Comparison of ENCODE assay signal across 13 mouse cellular contexts in genomic region chr5:35943541-35943940, GRCm38 (mm10). TPM values are rescaled to one million over a fixed set of nuclear protein-coding genes. Genes with fewer than 3 reads are reported as not detected.
A peak's percentile ranks its signal among the peaks of the same experiment; 100 is the strongest.
DNase-seq lines count a peak whose midpoint lies in the region; ATAC-seq and TF ChIP-seq lines count a peak whose summit lies in the region.
"Had no signal": no experiment of that assay in that cellular context is flagged by ENCODE, and none has a peak within 500 bp of the region (broad histone marks: within the 10 kb centered on the region; RNA-seq: fewer than 3 reads in every experiment).

No protein-coding gene starts in this region.

- H3K27ac ChIP-seq in heart, adult 2 months, result peak overlapping the region; percentile 53
- peak overlapping the region; percentile 10; the same call in 1 of the 2 replicates for H3K27ac ChIP-seq in kidney, adult 2 months (ENCODE audit: insufficient read depth, low read depth, low read length)
- H3K27ac ChIP-seq: hindbrain, embryonic 14.5 days; macrophage had no signal

- H3K4me1 ChIP-seq in heart, adult 2 months (ENCODE audit: control insufficient read depth, insufficient read depth, low read length), result peaks cover 13% of the 10 kb centered on the region
- 0 out of 2 replicates have a peak, but pooled peaks cover 2% of the 10 kb centered on the region for H3K4me1 ChIP-seq in kidney, adult 2 months (ENCODE audit: control insufficient read depth, insufficient read depth, low read length)

- no peaks in the 10 kb centered on the region for H3K27me3 ChIP-seq in heart, adult 2 months (ENCODE audit: control insufficient read depth, insufficient read depth, low read length)
- no peaks in the 10 kb centered on the region for H3K27me3 ChIP-seq in kidney, adult 2 months (replicated peaks; ENCODE audit: control insufficient read depth, insufficient read depth, low read length)

- H3K36me3 ChIP-seq in heart, adult 2 months (ENCODE audit: control insufficient read depth, insufficient read depth, low read length), result peaks cover 6% of the 10 kb centered on the region
- H3K36me3 ChIP-seq in kidney, adult 2 months (ENCODE audit: control insufficient read depth, insufficient read depth, low read length), result no peaks in the 10 kb centered on the region
- H3K36me3 ChIP-seq: G1E had no signal

- WGBS in heart, adult 2 months, result 48% methylated on average over 5 of the region's 5 CpGs
- 77% methylated on average over 5 of the region's 5 CpGs for WGBS in kidney, adult 2 months

- no peak overlapping the region for H3K9ac ChIP-seq in heart, adult 2 months (ENCODE audit: low read depth, low read length)
- H3K9ac ChIP-seq: hindbrain, embryonic 14.5 days had no signal

- no peak for TF ChIP-seq POLR2A in heart, adult 2 months (IDR thresholded peaks at IDR 0.05; ENCODE audit: insufficient read depth, low read depth, low read length)
- no peak for TF ChIP-seq POLR2A in kidney, adult 2 months (IDR thresholded peaks at IDR 0.05; ENCODE audit: low read depth, low read length)

- intact Hi-C loops in heart, adult 2 months (cut with DNase I), result no loop called here

- peak; percentile 41; the same call in 1 of the 2 replicates for ATAC-seq in frontal cortex, adult (ENCODE audit: low TSS enrichment)

- H3K4me3 ChIP-seq in heart, adult 2 months, result no peak overlapping the region
- H3K4me3 ChIP-seq in kidney, adult 2 months (ENCODE audit: insufficient read depth, low read depth, low read length), result no peak overlapping the region

- 0 out of 2 replicates have a peak, but pooled peaks have one; percentile 50 for TF ChIP-seq EP300 in heart, adult 2 months (IDR thresholded peaks at IDR 0.05; ENCODE audit: insufficient read depth, low read depth, low read length)

- no peak for TF ChIP-seq CTCF in heart, adult 2 months (IDR thresholded peaks at IDR 0.05)
- TF ChIP-seq CTCF in kidney, adult 2 months (conservative IDR thresholded peaks at IDR 0.05; ENCODE audit: insufficient read depth, insufficient read length, low read depth, low read length), result no peak

- peaks cover 3% of the 10 kb centered on the region; the same call in 1 of the 2 replicates for H3K79me2 ChIP-seq in heart, adult 2 months (replicated peaks; ENCODE audit: control insufficient read depth, insufficient read depth, low read length)

- DNase-seq in frontal cortex, postnatal 14 days (ENCODE audit: low spot score in 2 of 2), result no peak
- DNase-seq in heart, adult 2 months, result peak in 1 of 2 experiments; percentile 66
- peak; percentile 60 for DNase-seq in kidney, adult 2 months
- DNase-seq in lung, postnatal 25 days (ENCODE audit: low spot score), result peak; percentile 52
- DNase-seq in embryo, embryonic 10.5 days (ENCODE audit: low spot score), result no peak
- DNase-seq in natural killer cell, adult 2 months (ENCODE audit: low spot score in 2 of 2), result no peak
- no peak for DNase-seq in urinary bladder, postnatal 25 days (ENCODE audit: low spot score)
- DNase-seq: right cerebral cortex, postnatal 25 days; thymus, postnatal 4 days had no signal

RNA-seq across cellular contexts. Expression of gene Afap1, which starts 50.4 kb away (rescaled TPM):
- 10 to 100 TPM; 18.7 to 20.6 TPM for total RNA-seq in heart, adult 2 months (2021)
- polyA plus RNA-seq in heart, adult 2 months (2012; rRNA removed), result 11.5 and 13.6 TPM in 2 replicates
- 17.2 and 19.7 TPM in 2 replicates for polyA plus RNA-seq in kidney, adult 2 months (2012; rRNA removed)
- polyA plus RNA-seq: G1E had no signal

Comparison
In these comparisons a context has a peak if more than half of its experiments do, and no peak if none do; other contexts are left out.
1. DNase-seq: peak in kidney, adult 2 months (single experiment) and lung, postnatal 25 days (single experiment); none in frontal cortex, postnatal 14 days (0 of 2), embryo, embryonic 10.5 days (single experiment), natural killer cell, adult 2 months (0 of 2) and urinary bladder, postnatal 25 days (single experiment).